Mouse (Mus musculus): Measurements from ENCODE around the gene Hjurp. TPM values are rescaled to one million over a fixed set of nuclear protein-coding genes. Genes with fewer than 3 reads are reported as not detected.
A peak's percentile ranks its signal among the peaks of the same experiment; 100 is the strongest.

The Hjurp gene
- total and polyA plus RNA-seq, 3 experiments = 59.4 to 103 (median 76.3) TPM

DNA sequence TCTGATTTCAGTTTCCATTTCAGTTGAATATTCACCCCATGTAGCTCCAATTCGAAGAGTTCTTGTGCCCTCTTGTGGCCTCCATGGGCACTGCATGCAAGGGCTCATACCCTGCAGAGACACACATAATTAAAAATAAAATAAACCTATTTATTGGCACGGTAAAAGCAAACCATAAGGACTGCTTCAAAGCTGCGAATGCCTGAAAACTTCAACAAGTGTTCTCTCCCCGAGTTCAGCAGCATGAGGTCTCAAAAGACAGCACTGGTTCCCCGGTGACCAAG is 10.2 kb upstream of the Hjurp start:
- Histone ChIP-seq H3K4me1 (ENCODE audit: control insufficient read depth in 1 of 2, insufficient read depth in 2 of 2, low read length in 2 of 2) (no peaks in the 10 kb centered on the region), H3K27me3 (ENCODE audit: control insufficient read depth in 1 of 2, insufficient read depth in 2 of 2, low read length in 2 of 2) (no peaks in the 10 kb centered on the region), H3K79me2 (ENCODE audit: control insufficient read depth, insufficient read depth, low read length, poor library complexity) (no peaks in the 10 kb centered on the region), H3K4me3 (ENCODE audit: control insufficient read depth in 1 of 2, insufficient read depth in 1 of 2, low read depth in 2 of 2, low read length in 2 of 2) (no peak overlapping the region; a peak in 1 of 4 replicates), H3K27ac (ENCODE audit: control insufficient read depth, low read depth, low read length) (no peak overlapping the region), H3K36me3 (ENCODE audit: control insufficient read depth in 1 of 2, insufficient read depth in 2 of 2, low read length in 2 of 2) (no peaks in the 10 kb centered on the region), H3K9me3 (replicated peaks; ENCODE audit: insufficient read depth, low read length) (no peaks in the 10 kb centered on the region), H3K9ac (ENCODE audit: control insufficient read depth, low read depth, low read length, poor library complexity, severe bottlenecking) (no peak overlapping the region)
- DNase-seq (ENCODE audit: low read depth, low spot score) = peak; percentile 90
- TF ChIP-seq ZNF384 (IDR thresholded peaks at IDR 0.05; ENCODE audit: low read depth, low read length) = no peak
- TF ChIP-seq MAZ (IDR thresholded peaks at IDR 0.05; ENCODE audit: low read depth, low read length) = no peak
- TF ChIP-seq MYC (IDR thresholded peaks at IDR 0.05; ENCODE audit: low read depth, low read length) = no peak
- TF ChIP-seq CTCF (IDR thresholded peaks at IDR 0.05 in 2 of 3, conservative IDR thresholded peaks at IDR 0.05 in 1 of 3; ENCODE audit: control insufficient read depth in 1 of 3, insufficient read depth in 1 of 3, low read depth in 2 of 3, low read length in 3 of 3, poor library complexity in 1 of 3, severe bottlenecking in 1 of 3) = peak; percentile 93 to 98 (median 98)
- TF ChIP-seq ZMIZ1 (IDR thresholded peaks at IDR 0.05; ENCODE audit: low read depth, low read length) = no peak
- TF ChIP-seq NRF1 (IDR thresholded peaks at IDR 0.05; ENCODE audit: insufficient read depth, low read depth, low read length, poor library complexity, severe bottlenecking) = no peak
- TF ChIP-seq NELFE (IDR thresholded peaks at IDR 0.05; ENCODE audit: low read depth, low read length) = no peak
- no peak for TF ChIP-seq GATA1 (IDR thresholded peaks at IDR 0.05; ENCODE audit: low read depth, low read length)
- no peak for TF ChIP-seq ZKSCAN1 (IDR thresholded peaks at IDR 0.05; ENCODE audit: low read depth, low read length)
- TF ChIP-seq ELF1 (IDR thresholded peaks at IDR 0.05; ENCODE audit: low read depth, low read length) = no peak
- no peak for TF ChIP-seq SIN3A (IDR thresholded peaks at IDR 0.05; ENCODE audit: low read length)
- TF ChIP-seq POLR2A (IDR thresholded peaks at IDR 0.05; ENCODE audit: control insufficient read depth in 1 of 2, insufficient read depth in 1 of 2, low read depth in 1 of 2, low read length in 2 of 2, poor library complexity in 1 of 2) = no peak
- TF ChIP-seq ZC3H11A (IDR thresholded peaks at IDR 0.05; ENCODE audit: low read depth, low read length) = peak; percentile 88
- TF ChIP-seq GABPA (IDR thresholded peaks at IDR 0.05; ENCODE audit: low read depth, low read length) = no peak
- TF ChIP-seq JUND (IDR thresholded peaks at IDR 0.05; ENCODE audit: low read depth, low read length) = peak; percentile 10; the same call in 1 of the 2 replicates
- TF ChIP-seq MYB (IDR thresholded peaks at IDR 0.05; ENCODE audit: low read depth, low read length) = no peak
- 0 out of 2 replicates have a peak, but pooled peaks have one; percentile 26 for TF ChIP-seq BHLHE40 (IDR thresholded peaks at IDR 0.05; ENCODE audit: borderline replicate concordance, low read depth, low read length)
- TF ChIP-seq MAFK (IDR thresholded peaks at IDR 0.05; ENCODE audit: borderline replicate concordance, low read depth, low read length) = no peak
- peak; percentile 92 for TF ChIP-seq SMC3 (IDR thresholded peaks at IDR 0.05; ENCODE audit: low read depth, low read length)

GRCm38 (mm10) chr1:88286887-88287696 is 9.7 kb upstream of the Hjurp start:
- no peak for DNase-seq (ENCODE audit: low read depth, low spot score)
- no peak overlapping the region; a peak in 1 of 4 replicates for H3K4me3 ChIP-seq (ENCODE audit: control insufficient read depth in 1 of 2, insufficient read depth in 1 of 2, low read depth in 2 of 2, low read length in 2 of 2)
- H3K27me3 ChIP-seq (ENCODE audit: control insufficient read depth in 1 of 2, insufficient read depth in 2 of 2, low read length in 2 of 2) = no peaks in the 10 kb centered on the region
- TF ChIP-seq TBP (IDR thresholded peaks at IDR 0.05; ENCODE audit: low read depth, low read length) = no peak
- TF ChIP-seq MYB (IDR thresholded peaks at IDR 0.05; ENCODE audit: low read depth, low read length) = 0 out of 2 replicates have a peak, but pooled peaks have one; percentile 7
- no peaks in the 10 kb centered on the region for H3K79me2 ChIP-seq (ENCODE audit: control insufficient read depth, insufficient read depth, low read length, poor library complexity)
- H3K36me3 ChIP-seq (ENCODE audit: control insufficient read depth in 1 of 2, insufficient read depth in 2 of 2, low read length in 2 of 2) = no peaks in the 10 kb centered on the region
- H3K27ac ChIP-seq (ENCODE audit: control insufficient read depth, low read depth, low read length) = no peak overlapping the region
- no peaks in the 10 kb centered on the region for H3K4me1 ChIP-seq (ENCODE audit: control insufficient read depth in 1 of 2, insufficient read depth in 2 of 2, low read length in 2 of 2)
- H3K9ac ChIP-seq (ENCODE audit: control insufficient read depth, low read depth, low read length, poor library complexity, severe bottlenecking) = no peak overlapping the region
- no peaks in the 10 kb centered on the region for H3K9me3 ChIP-seq (replicated peaks; ENCODE audit: insufficient read depth, low read length)
